Mouse (Mus musculus) heart, postnatal 0 days (tissue): ENCODE data around the gene Kdm1a. TPM values are rescaled to one million over a fixed set of nuclear protein-coding genes. Genes with fewer than 3 reads are reported as not detected.

Experiments used
- ATAC-seq: fragments of 200-750 bp; cut with Nextera tagmentation; 2 replicates; pipeline ENCODE4 v1.8.0; 2017; ENCODE audit warnings: low read depth, moderate number of reproducible peaks, moderate library complexity; ENCODE audit not compliant: insufficient read depth
- DNase-seq: peaks from one replicate; pipeline ENCODE4 v3.0.0-alpha.2; 2016; ENCODE audit warnings: low spot score
- H3K27ac ChIP-seq: fragments of 300-500 bp; sonication (generic); 2 replicates; pipeline ENCODE4 v1.5.1; 2014; ENCODE audit warnings: low read depth, mild to moderate bottlenecking
- H3K27me3 ChIP-seq: fragments of 300-500 bp; sonication (generic); 2 replicates; pipeline ENCODE4 v1.6.1; 2014; ENCODE audit warnings: low read length, mixed read lengths; ENCODE audit not compliant: control insufficient read depth, insufficient read depth
- H3K36me3 ChIP-seq: fragments of 300-500 bp; sonication (generic); replicated peaks from 2 replicates; pipeline ENCODE4 v1.6.1; 2014; ENCODE audit warnings: low read length, mixed read lengths; ENCODE audit not compliant: control insufficient read depth, insufficient read depth
- H3K4me1 ChIP-seq: fragments of 300-500 bp; sonication (generic); 2 replicates; pipeline ENCODE4 v1.6.1; 2014; ENCODE audit warnings: antibody characterized with exemption; ENCODE audit not compliant: control insufficient read depth, insufficient read depth
- H3K4me2 ChIP-seq: fragments of 300-500 bp; sonication (generic); 2 replicates; pipeline ENCODE4 v1.6.1; 2014; ENCODE audit warnings: low read depth, mild to moderate bottlenecking, low read length, moderate library complexity
- H3K4me3 ChIP-seq: fragments of 300-500 bp; sonication (generic); 2 replicates; pipeline ENCODE4 v1.5.1; 2014; ENCODE audit warnings: low read depth, low read length
- H3K9ac ChIP-seq: fragments of 300-500 bp; sonication (generic); replicated peaks from 2 replicates; pipeline ENCODE4 v1.6.1; 2014; ENCODE audit warnings: low read depth, low read length, mixed read lengths
- H3K9me3 ChIP-seq: fragments of 300-500 bp; sonication (generic); replicated peaks from 2 replicates; pipeline ENCODE4 v1.6.1; 2016; ENCODE audit warnings: low read length; ENCODE audit not compliant: control insufficient read depth
- CTCF ChIP-seq: IDR thresholded peaks from 2 replicates; pipeline ENCODE4 v1.5.1; 2016; ENCODE audit warnings: antibody characterized with exemption, control low read depth, low read depth
- EP300 ChIP-seq: IDR thresholded peaks from 2 replicates; pipeline ENCODE4 v1.6.1; 2016; ENCODE audit warnings: antibody characterized with exemption, low read depth
- WGBS: fragments of 180-500 bp; shearing (Covaris S2); extraction: QIAGEN DNeasy Blood & Tissue Kit; methylation state at CpG from one replicate; pipeline ENCODE4 v1.1.7; 2014; 5-methylcytosine and 5-hydroxymethylcytosine counted together
- polyA plus RNA-seq: library from polyadenylated mRNA; unstranded; fragments of >200 nt; fragmentation: Nextera tagmentation; extraction: Ambion mirVana; gene quantifications from 2 replicates; pipeline ENCODE4 v1.2.1, GENCODE M21; 2015
- total RNA-seq: library from RNA; depleted of rRNA; stranded (reverse); fragments of >200 nt; gene quantifications from 2 replicates; pipeline ENCODE4 v1.2.3, GENCODE M21; 2014; ENCODE audit warnings: low replicate concordance

Kdm1a gene
- total and polyA plus RNA-seq, 2 experiments from 2014 or later: 17.0 to 48.2 TPM

GRCm38 (mm10) chr4:136521898-136522297 lies 80.6 kb downstream of the Kdm1a start:
- Histone ChIP-seq H3K36me3 (0 out of 2 replicates have a peak, but pooled peaks cover 13% of the 10 kb centered on the region), H3K27me3 (no peaks in the 10 kb centered on the region), H3K27ac (no peak overlapping the region), H3K4me2 (no peak overlapping the region), H3K9me3 (no peaks in the 10 kb centered on the region), H3K4me1 (no peaks in the 10 kb centered on the region), H3K4me3 (no peak overlapping the region), H3K9ac (no peak overlapping the region)
- no peak for DNase-seq
- 75% methylated on average over 5 of the region's 5 CpGs for WGBS
- ATAC-seq: no peak
- TF ChIP-seq CTCF (no peak), EP300 (no peak)

- ATAC-seq: no peak
- H3K36me3 ChIP-seq: 0 out of 2 replicates have a peak, but pooled peaks cover 13% of the 10 kb centered on the region
Measured at GRCm38 (mm10) chr4:136519866-136520265, 82.7 kb downstream of the Kdm1a start.

GRCm38 (mm10) chr4:136518576-136518975 lies 83.9 kb downstream of the Kdm1a start:
- DNase-seq: no peak
- TF ChIP-seq CTCF: no peak
- no peak for TF ChIP-seq EP300
- Histone ChIP-seq H3K4me1 (peaks cover 10% of the 10 kb centered on the region), H3K27ac (no peak overlapping the region), H3K9me3 (no peaks in the 10 kb centered on the region), H3K4me3 (no peak overlapping the region), H3K36me3 (0 out of 2 replicates have a peak, but pooled peaks cover 3% of the 10 kb centered on the region), H3K4me2 (no peak overlapping the region), H3K27me3 (no peaks in the 10 kb centered on the region), H3K9ac (no peak overlapping the region)
- ATAC-seq: no peak
- 89% methylated on average over 2 of the region's 2 CpGs for WGBS

More at GRCm38 (mm10) chr4:136519866-136520265, 82.7 kb downstream of the Kdm1a start:
- H3K4me2 ChIP-seq: no peak overlapping the region
- peaks cover 10% of the 10 kb centered on the region for H3K4me1 ChIP-seq
- H3K9ac ChIP-seq: no peak overlapping the region
- H3K9me3 ChIP-seq: no peaks in the 10 kb centered on the region
- TF ChIP-seq CTCF: no peak
- no peak for TF ChIP-seq EP300
- no peaks in the 10 kb centered on the region for H3K27me3 ChIP-seq
- H3K27ac ChIP-seq: no peak overlapping the region
- DNase-seq: no peak
- H3K4me3 ChIP-seq: no peak overlapping the region

- Histone ChIP-seq H3K27ac (no peak overlapping the region), H3K4me1 (peaks cover 13% of the 10 kb centered on the region), H3K4me3 (no peak overlapping the region), H3K27me3 (no peaks in the 10 kb centered on the region), H3K36me3 (0 out of 2 replicates have a peak, but pooled peaks cover 3% of the 10 kb centered on the region), H3K4me2 (no peak overlapping the region), H3K9ac (no peak overlapping the region), H3K9me3 (no peaks in the 10 kb centered on the region)
- 77% methylated on average over 2 of the region's 2 CpGs for WGBS
- DNase-seq: no peak
- TF ChIP-seq CTCF (no peak), EP300 (no peak)
- no peak for ATAC-seq
Measured at GRCm38 (mm10) chr4:136518141-136518540, 84.4 kb downstream of the Kdm1a start.

- peak; percentile 41; the same call in 1 of the 2 replicates for ATAC-seq
- H3K4me1 ChIP-seq: peaks cover 37% of the 10 kb centered on the region
Measured at GRCm38 (mm10) chr4:136512905-136513304, 89.6 kb downstream of the Kdm1a start.

GRCm38 (mm10) chr4:136511708-136512107 lies 90.8 kb downstream of the Kdm1a start:
- TF ChIP-seq EP300: no peak
- no peak for TF ChIP-seq CTCF
- H3K4me1 ChIP-seq: peaks cover 37% of the 10 kb centered on the region
- H3K36me3 ChIP-seq: no peaks in the 10 kb centered on the region
- H3K9ac ChIP-seq: no peak overlapping the region
- H3K9me3 ChIP-seq: no peaks in the 10 kb centered on the region
- ATAC-seq (no peak), DNase-seq (peak; percentile 36)
- WGBS: 16% methylated on average over 4 of the region's 4 CpGs
- no peak overlapping the region; the same call in 1 of the 2 replicates for H3K4me2 ChIP-seq
- no peaks in the 10 kb centered on the region for H3K27me3 ChIP-seq
- peak overlapping the region; percentile 62; the same call in 1 of the 2 replicates for H3K27ac ChIP-seq
- no peak overlapping the region for H3K4me3 ChIP-seq

More at GRCm38 (mm10) chr4:136512905-136513304, 89.6 kb downstream of the Kdm1a start:
- TF ChIP-seq EP300: no peak
- no peak for TF ChIP-seq CTCF
- no peak overlapping the region for H3K4me2 ChIP-seq
- no peak overlapping the region for H3K9ac ChIP-seq
- DNase-seq: no peak
- H3K27me3 ChIP-seq: no peaks in the 10 kb centered on the region
- H3K27ac ChIP-seq: peak overlapping the region; percentile 57
- H3K9me3 ChIP-seq: no peaks in the 10 kb centered on the region
- no peaks in the 10 kb centered on the region for H3K36me3 ChIP-seq
- H3K4me3 ChIP-seq: no peak overlapping the region
